Mouse (Mus musculus): ENCODE data around the gene Col17a1. TPM values are rescaled to one million over a fixed set of nuclear protein-coding genes. Genes with fewer than 3 reads are reported as not detected.

Col17a1 gene
- polyA plus RNA-seq (2015; fragmentation: Nextera tagmentation; extraction: Ambion mirVana): 0.24 and 0.40 TPM in 2 replicates

- Histone ChIP-seq H3K4me1 (no peaks in the 10 kb centered on the region), H3K4me3 (no peak within 1 kb of the TSS), H3K9me3 (no peaks in the 10 kb centered on the region), H3K4me2 (no peak within 1 kb of the TSS), H3K9ac (no peak within 1 kb of the TSS), H3K27ac (no peak within 1 kb of the TSS), H3K27me3 (replicated peaks) (no peaks in the 10 kb centered on the region), H3K36me3 (replicated peaks) (no peaks in the 10 kb centered on the region)
- no peak for ATAC-seq (replicated peaks)
- 79% methylated on average over 6 of the region's 6 CpGs for WGBS
Measured at GRCm38 (mm10) chr19:47691994-47692393, at the start of gene Col17a1. Gene Col17a1, minus strand, starts transcription at chr19:47692094.

- H3K27me3 ChIP-seq (replicated peaks): no peaks in the 10 kb centered on the region
- peaks cover 32% of the 10 kb centered on the region for H3K36me3 ChIP-seq (replicated peaks)
- no peaks in the 10 kb centered on the region for H3K9me3 ChIP-seq
- H3K9ac ChIP-seq: peak overlapping the region; percentile 63
- WGBS: 1% methylated on average over 14 of the region's 15 CpGs
- H3K4me3 ChIP-seq: peak overlapping the region; percentile 79
- peak overlapping the region; percentile 95 for H3K27ac ChIP-seq
- peaks cover 16% of the 10 kb centered on the region for H3K4me1 ChIP-seq
- peak; percentile 43; the same call in 1 of the 2 replicates for ATAC-seq (replicated peaks)
- peak overlapping the region; percentile 50 for H3K4me2 ChIP-seq
Measured at GRCm38 (mm10) chr19:47731931-47732330, 40.0 kb upstream of the Col17a1 start.

GRCm38 (mm10) chr19:47731071-47731881 is 39.4 kb upstream of the Col17a1 start, which contains the start of gene Sfr1:
Gene Sfr1, plus strand, starts transcription at chr19:47731682.
- H3K27ac ChIP-seq: peak within 1 kb of the TSS; percentile 95
- WGBS: under 1% methylated on average over 71 of the region's 72 CpGs
- H3K4me2 ChIP-seq: peak within 1 kb of the TSS; percentile 91
- H3K4me1 ChIP-seq: peaks cover 16% of the 10 kb centered on the region
- H3K36me3 ChIP-seq (replicated peaks): peaks cover 29% of the 10 kb centered on the region
- peak within 1 kb of the TSS; percentile 79 for H3K4me3 ChIP-seq
- peak; percentile 99 for ATAC-seq (replicated peaks)
- no peaks in the 10 kb centered on the region for H3K9me3 ChIP-seq
- H3K9ac ChIP-seq: peak within 1 kb of the TSS; percentile 77
- no peaks in the 10 kb centered on the region for H3K27me3 ChIP-seq (replicated peaks)

- peak overlapping the region; percentile 95 for H3K27ac ChIP-seq
- H3K9me3 ChIP-seq: no peaks in the 10 kb centered on the region
- peak overlapping the region; percentile 79 for H3K4me3 ChIP-seq
- H3K27me3 ChIP-seq (replicated peaks): no peaks in the 10 kb centered on the region
- peak overlapping the region; percentile 91 for H3K4me2 ChIP-seq
- peaks cover 25% of the 10 kb centered on the region for H3K36me3 ChIP-seq (replicated peaks)
- ATAC-seq (replicated peaks): peak; percentile 59
- peak overlapping the region; percentile 77 for H3K9ac ChIP-seq
- H3K4me1 ChIP-seq: peaks cover 16% of the 10 kb centered on the region
- under 1% methylated on average over 12 of the region's 12 CpGs for WGBS
Measured at GRCm38 (mm10) chr19:47730691-47731070, 38.8 kb upstream of the Col17a1 start.

- no peak for ATAC-seq (replicated peaks)
- Histone ChIP-seq H3K27me3 (replicated peaks) (no peaks in the 10 kb centered on the region), H3K4me1 (peaks cover 6% of the 10 kb centered on the region), H3K9me3 (no peaks in the 10 kb centered on the region), H3K4me2 (no peak overlapping the region), H3K9ac (no peak overlapping the region), H3K36me3 (replicated peaks) (no peaks in the 10 kb centered on the region), H3K4me3 (no peak overlapping the region), H3K27ac (no peak overlapping the region)
- WGBS: 62% methylated on average over 7 of the region's 7 CpGs
Measured at GRCm38 (mm10) chr19:47725643-47726140, 33.8 kb upstream of the Col17a1 start.

- Histone ChIP-seq H3K9ac (no peak overlapping the region), H3K36me3 (replicated peaks) (no peaks in the 10 kb centered on the region), H3K4me1 (no peaks in the 10 kb centered on the region), H3K4me2 (no peak overlapping the region), H3K27ac (no peak overlapping the region), H3K9me3 (no peaks in the 10 kb centered on the region), H3K4me3 (no peak overlapping the region), H3K27me3 (replicated peaks) (no peaks in the 10 kb centered on the region)
- ATAC-seq (replicated peaks): no peak
- 84% methylated on average over 4 of the region's 4 CpGs for WGBS
Measured at GRCm38 (mm10) chr19:47724903-47725302, 33.0 kb upstream of the Col17a1 start.

GRCm38 (mm10) chr19:47722471-47722870 is 30.6 kb upstream of the Col17a1 start:
- Histone ChIP-seq H3K4me1 (no peaks in the 10 kb centered on the region), H3K4me3 (no peak overlapping the region), H3K27ac (no peak overlapping the region), H3K9ac (no peak overlapping the region), H3K27me3 (replicated peaks) (no peaks in the 10 kb centered on the region), H3K9me3 (no peaks in the 10 kb centered on the region), H3K4me2 (no peak overlapping the region), H3K36me3 (replicated peaks) (no peaks in the 10 kb centered on the region)
- ATAC-seq (replicated peaks): no peak
- WGBS: 84% methylated on average over 6 of the region's 6 CpGs

GRCm38 (mm10) chr19:47719147-47719546 is 27.3 kb upstream of the Col17a1 start:
- H3K9ac ChIP-seq: no peak overlapping the region
- H3K27ac ChIP-seq: no peak overlapping the region
- WGBS: 94% methylated on average over 3 of the region's 3 CpGs
- no peaks in the 10 kb centered on the region for H3K36me3 ChIP-seq (replicated peaks)
- no peaks in the 10 kb centered on the region for H3K9me3 ChIP-seq
- no peaks in the 10 kb centered on the region for H3K27me3 ChIP-seq (replicated peaks)
- H3K4me2 ChIP-seq: no peak overlapping the region
- ATAC-seq (replicated peaks): no peak
- H3K4me3 ChIP-seq: no peak overlapping the region
- no peaks in the 10 kb centered on the region for H3K4me1 ChIP-seq

- Histone ChIP-seq H3K27me3 (replicated peaks) (no peaks in the 10 kb centered on the region), H3K9ac (no peak overlapping the region), H3K4me2 (no peak overlapping the region), H3K27ac (no peak overlapping the region), H3K9me3 (no peaks in the 10 kb centered on the region), H3K4me3 (no peak overlapping the region), H3K36me3 (replicated peaks) (no peaks in the 10 kb centered on the region), H3K4me1 (no peaks in the 10 kb centered on the region)
- 67% methylated on average over 2 of the region's 2 CpGs for WGBS
- no peak for ATAC-seq (replicated peaks)
Measured at GRCm38 (mm10) chr19:47716144-47716543, 24.2 kb upstream of the Col17a1 start.

GRCm38 (mm10) chr19:47713457-47713856 is 21.6 kb upstream of the Col17a1 start:
- H3K4me2 ChIP-seq: no peak overlapping the region
- 81% methylated on average over 9 of the region's 9 CpGs for WGBS
- no peaks in the 10 kb centered on the region for H3K9me3 ChIP-seq
- H3K27me3 ChIP-seq (replicated peaks): no peaks in the 10 kb centered on the region
- H3K36me3 ChIP-seq (replicated peaks): no peaks in the 10 kb centered on the region
- no peak overlapping the region for H3K9ac ChIP-seq
- no peak overlapping the region for H3K4me3 ChIP-seq
- no peaks in the 10 kb centered on the region for H3K4me1 ChIP-seq
- H3K27ac ChIP-seq: no peak overlapping the region
- no peak for ATAC-seq (replicated peaks)

- WGBS: 88% methylated on average over 4 of the region's 4 CpGs
- no peak overlapping the region for H3K4me3 ChIP-seq
- no peak overlapping the region for H3K9ac ChIP-seq
Measured at GRCm38 (mm10) chr19:47710376-47710775, 18.5 kb upstream of the Col17a1 start.

GRCm38 (mm10) chr19:47705772-47706309 is 13.9 kb upstream of the Col17a1 start:
- Histone ChIP-seq H3K4me1 (no peaks in the 10 kb centered on the region), H3K27ac (no peak overlapping the region), H3K9me3 (no peaks in the 10 kb centered on the region), H3K27me3 (replicated peaks) (no peaks in the 10 kb centered on the region), H3K9ac (no peak overlapping the region), H3K36me3 (replicated peaks) (no peaks in the 10 kb centered on the region), H3K4me3 (no peak overlapping the region), H3K4me2 (no peak overlapping the region)
- no peak for ATAC-seq (replicated peaks)
- WGBS: 92% methylated on average over 8 of the region's 8 CpGs

More at GRCm38 (mm10) chr19:47710376-47710775, 18.5 kb upstream of the Col17a1 start:
- ATAC-seq (replicated peaks): no peak
- no peak overlapping the region for H3K27ac ChIP-seq
- no peak overlapping the region for H3K4me2 ChIP-seq
- H3K27me3 ChIP-seq (replicated peaks): no peaks in the 10 kb centered on the region
- no peaks in the 10 kb centered on the region for H3K9me3 ChIP-seq
- H3K36me3 ChIP-seq (replicated peaks): no peaks in the 10 kb centered on the region
- no peaks in the 10 kb centered on the region for H3K4me1 ChIP-seq

Measured in midbrain, embryonic 15.5 days (tissue).